Comparison of ENCODE assay signal across 24 mouse cellular contexts in the genomic region with DNA sequence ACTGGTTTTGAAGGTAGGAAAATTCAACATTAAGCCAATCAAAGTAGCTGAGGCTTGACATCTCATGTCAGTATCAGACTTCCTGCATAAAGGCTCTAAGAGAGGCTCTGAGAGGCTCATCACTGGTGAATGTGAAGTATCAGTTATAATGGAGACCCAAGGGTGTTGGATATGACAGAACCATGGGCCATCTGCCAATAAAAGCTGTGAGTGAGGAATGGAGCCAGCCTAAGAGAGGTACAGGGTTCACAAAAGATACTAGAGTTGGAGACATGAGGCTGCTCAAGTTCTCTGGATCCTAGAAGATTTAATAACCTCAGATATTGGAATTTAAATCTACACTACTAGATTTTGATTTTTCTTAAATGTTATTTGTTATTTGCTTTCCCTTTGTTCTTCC.
DNase-seq lines count a peak whose midpoint lies in the region; ATAC-seq and TF ChIP-seq lines count a peak whose summit lies in the region.
"Had no signal": no experiment of that assay in that cellular context is flagged by ENCODE, and none has a peak within 500 bp of the region (broad histone marks: within the 10 kb centered on the region; RNA-seq: fewer than 3 reads in every experiment).

No protein-coding gene starts in this region.

- H3K27me3 ChIP-seq in cerebellum, adult 2 months (ENCODE audit: control insufficient read depth, insufficient read depth, low read length) = no peaks in the 10 kb centered on the region
- no peaks in the 10 kb centered on the region for H3K27me3 ChIP-seq in intestine, embryonic 16.5 days (replicated peaks; ENCODE audit: control insufficient read depth, insufficient read depth, low read length)
- H3K27me3 ChIP-seq: CH12.LX had no signal

- no peak for TF ChIP-seq CTCF in cerebellum, adult 2 months (IDR thresholded peaks at IDR 0.05; ENCODE audit: borderline replicate concordance, insufficient read depth, low read depth, low read length)

- H3K9ac ChIP-seq in intestine, embryonic 16.5 days (ENCODE audit: low read depth, low read length) = no peak overlapping the region

- H3K36me3 ChIP-seq in intestine, embryonic 16.5 days (ENCODE audit: control insufficient read depth, insufficient read depth, low read length) = no peaks in the 10 kb centered on the region
- H3K36me3 ChIP-seq: G1E had no signal

- no peak for ATAC-seq in cerebellum, adult (ENCODE audit: insufficient number of reproducible peaks, low FRiP score, low TSS enrichment)
- ATAC-seq in intestine, embryonic 16.5 days = no peak
- ATAC-seq: activated CD4-positive, CD25-positive, alpha-beta regulatory T cell, adult 4 months; CD4-positive, CD25-positive, alpha-beta regulatory T cell, adult 4 months; Patski had no signal

- peak; percentile 5 for DNase-seq in cerebellum, adult 9-10 months
- DNase-seq in cerebellum, adult 2 months = no peak
- peak; percentile 62 to 66 for DNase-seq in cerebellum, postnatal 10 days
- peak; percentile 40 to 53 for DNase-seq in cerebellum, postnatal 14 days
- no peak for DNase-seq in cerebellum, postnatal 36 days
- DNase-seq in NIH3T3 (ENCODE audit: low read depth) = peak; percentile 6
- DNase-seq: adrenal gland, adult 2 months; adrenal gland, adult 8-10 months; adrenal gland, postnatal 10 days; adrenal gland, postnatal 14 days; adrenal gland, postnatal 25 days; adrenal gland, postnatal 36 days; B cell, adult 2 months; cerebellum, adult 11 months; cerebellum, adult 11-12 months; cerebellum, adult 18-20 months; cerebellum, adult 8-10 months had no signal

- H3K4me3 ChIP-seq in cerebellum, adult 2 months (replicated peaks; ENCODE audit: insufficient read depth, low read depth, low read length) = no peak overlapping the region
- no peak overlapping the region for H3K4me3 ChIP-seq in intestine, embryonic 16.5 days (ENCODE audit: low read length)

- H3K27ac ChIP-seq in cerebellum, adult 2 months (ENCODE audit: insufficient read depth, low read length) = no peak overlapping the region
- H3K27ac ChIP-seq in intestine, embryonic 16.5 days (ENCODE audit: low read length) = no peak overlapping the region

- H3K4me1 ChIP-seq in cerebellum, adult 2 months (ENCODE audit: control insufficient read depth, insufficient read depth, low read length) = no peaks in the 10 kb centered on the region
- H3K4me1 ChIP-seq in intestine, embryonic 16.5 days (ENCODE audit: control insufficient read depth, insufficient read depth, low read length) = no peaks in the 10 kb centered on the region

- H3K9me3 ChIP-seq in intestine, embryonic 16.5 days (ENCODE audit: control insufficient read depth, low read length) = no peaks in the 10 kb centered on the region
- H3K9me3 ChIP-seq: G1E had no signal

- no peak overlapping the region for H3K4me2 ChIP-seq in intestine, embryonic 16.5 days (ENCODE audit: low read depth, low read length)

- no peak for TF ChIP-seq POLR2A in cerebellum, adult 2 months (IDR thresholded peaks at IDR 0.05; ENCODE audit: borderline replicate concordance, insufficient read depth, low read length)

Comparison
In these comparisons a context has a peak if more than half of its experiments do, and no peak if none do; other contexts are left out.
1. DNase-seq: peak in cerebellum, adult 9-10 months (single experiment), cerebellum, postnatal 10 days (2 of 2), cerebellum, postnatal 14 days (2 of 2) and NIH3T3 (single experiment); none in cerebellum, adult 2 months (0 of 2) and cerebellum, postnatal 36 days (0 of 2).